Mouse (Mus musculus) yolk sac, embryonic 10.5 days (tissue): ENCODE results near the gene Gstt2.
A peak's percentile ranks its signal among the peaks of the same experiment; 100 is the strongest.
"Not testable (repeated sequence)": the region's sequence is repeated elsewhere in the genome, so short reads cannot be mapped to it uniquely, and the experiment has no call there.

Source experiments
- DNase-seq: peaks from one replicate; pipeline ENCODE4 v3.0.0-alpha.2; 2017; ENCODE audit warnings: low spot score

The Gstt2 gene

GRCm38 (mm10) chr10:75855416-75855981 lies 18.3 kb upstream of the Gstt2 start:
- DNase-seq = no peak

- no peak for DNase-seq
Observed at GRCm38 (mm10) chr10:75854791-75855190, 17.6 kb upstream of the Gstt2 start.

GRCm38 (mm10) chr10:75854096-75854495 lies 16.9 kb upstream of the Gstt2 start:
- DNase-seq = no peak

- DNase-seq = peak; percentile 83
Observed at GRCm38 (mm10) chr10:75853452-75853851, 16.2 kb upstream of the Gstt2 start.

- DNase-seq = peak; percentile 70
Observed at GRCm38 (mm10) chr10:75852539-75853125, 15.4 kb upstream of the Gstt2 start.

GRCm38 (mm10) chr10:75851681-75852080 lies 14.5 kb upstream of the Gstt2 start:
- no peak for DNase-seq

GRCm38 (mm10) chr10:75851076-75851475 lies 13.9 kb upstream of the Gstt2 start:
- DNase-seq = no peak

- DNase-seq = no peak
Observed at GRCm38 (mm10) chr10:75848382-75848781, 11.2 kb upstream of the Gstt2 start.

- no peak for DNase-seq
Observed at GRCm38 (mm10) chr10:75845306-75845930, 8.2 kb upstream of the Gstt2 start.

GRCm38 (mm10) chr10:75844800-75845199 lies 7.6 kb upstream of the Gstt2 start:
- DNase-seq = no peak

- DNase-seq = not testable (repeated sequence)
Observed at GRCm38 (mm10) chr10:75843898-75844297, 6.7 kb upstream of the Gstt2 start.

- no peak for DNase-seq
Observed at GRCm38 (mm10) chr10:75839092-75839491, 1.9 kb upstream of the Gstt2 start.

- peak; percentile 76 for DNase-seq
Observed at GRCm38 (mm10) chr10:75835761-75836531, 1.3 kb downstream of the Gstt2 start.

- peak; percentile 89 for DNase-seq
Observed at GRCm38 (mm10) chr10:75835307-75835706, 1.9 kb downstream of the Gstt2 start.

GRCm38 (mm10) chr10:75834721-75835120 lies 2.5 kb downstream of the Gstt2 start:
- no peak for DNase-seq

GRCm38 (mm10) chr10:75834250-75834649 lies 3.0 kb downstream of the Gstt2 start:
- DNase-seq = peak; percentile 84

GRCm38 (mm10) chr10:75833456-75834080 lies 3.7 kb downstream of the Gstt2 start:
- no peak for DNase-seq

- peak; percentile 58 for DNase-seq
Observed at GRCm38 (mm10) chr10:75832272-75832895, 4.8 kb downstream of the Gstt2 start.

- no peak for DNase-seq
Observed at GRCm38 (mm10) chr10:75830275-75830670, 7.0 kb downstream of the Gstt2 start.

GRCm38 (mm10) chr10:75829529-75830274 lies 7.5 kb downstream of the Gstt2 start:
- no peak for DNase-seq

GRCm38 (mm10) chr10:75828500-75828931 lies 8.7 kb downstream of the Gstt2 start:
- no peak for DNase-seq
